Mouse (Mus musculus) lung, embryonic 16.5 days (tissue): ENCODE measurements around the gene Hip1. TPM values are rescaled to one million over a fixed set of nuclear protein-coding genes. Genes with fewer than 3 reads are reported as not detected.

ENCODE experiments used
- ATAC-seq: fragments of 200-750 bp; cut with Nextera tagmentation; 2 replicates; pipeline ENCODE4 v1.8.0; 2017; ENCODE audit warnings: low read depth, mild to moderate bottlenecking, moderate library complexity
- H3K27ac ChIP-seq: fragments of 300-500 bp; sonication (generic); 2 replicates; pipeline ENCODE4 v1.5.1; 2014; ENCODE audit warnings: mild to moderate bottlenecking, control low read depth, low read length
- H3K27me3 ChIP-seq: fragments of 300-500 bp; sonication (generic); 2 replicates; pipeline ENCODE4 v1.6.1; 2014; ENCODE audit warnings: low read depth, low read length, mixed read lengths; ENCODE audit not compliant: control insufficient read depth, insufficient read depth
- H3K36me3 ChIP-seq: fragments of 300-500 bp; sonication (generic); 2 replicates; pipeline ENCODE4 v1.6.1; 2014; ENCODE audit warnings: low read length; ENCODE audit not compliant: control insufficient read depth, insufficient read depth
- H3K4me1 ChIP-seq: fragments of 300-500 bp; sonication (generic); replicated peaks from 2 replicates; pipeline ENCODE4 v1.6.1; 2014; ENCODE audit warnings: low read length, mixed read lengths; ENCODE audit not compliant: control insufficient read depth, insufficient read depth
- H3K4me2 ChIP-seq: fragments of 300-500 bp; sonication (generic); 2 replicates; pipeline ENCODE4 v1.6.1; 2014; ENCODE audit warnings: low read depth, low read length, control low read depth
- H3K4me3 ChIP-seq: fragments of 300-500 bp; sonication (generic); 2 replicates; pipeline ENCODE4 v1.5.1; 2014; ENCODE audit warnings: mild to moderate bottlenecking, low read length, control low read depth
- H3K9ac ChIP-seq: fragments of 300-500 bp; sonication (generic); 2 replicates; pipeline ENCODE4 v1.6.1; 2014; ENCODE audit warnings: low read length, control low read depth
- H3K9me3 ChIP-seq: fragments of 300-500 bp; sonication (generic); 2 replicates; pipeline ENCODE4 v1.6.1; 2016; ENCODE audit warnings: low read length; ENCODE audit not compliant: control insufficient read depth
- WGBS: fragments of 180-500 bp; shearing (Covaris S2); extraction: QIAGEN DNeasy Blood & Tissue Kit; methylation state at CpG from one replicate; pipeline ENCODE4 v1.1.7; 2014; 5-methylcytosine and 5-hydroxymethylcytosine counted together
- polyA plus RNA-seq: library from polyadenylated mRNA; unstranded; fragments of >200 nt; fragmentation: Nextera tagmentation; extraction: Ambion mirVana; gene quantifications from 2 replicates; pipeline ENCODE4 v1.2.1, GENCODE M21; 2015

Hip1 gene
- 33.7 and 35.1 TPM in 2 replicates for polyA plus RNA-seq

DNA sequence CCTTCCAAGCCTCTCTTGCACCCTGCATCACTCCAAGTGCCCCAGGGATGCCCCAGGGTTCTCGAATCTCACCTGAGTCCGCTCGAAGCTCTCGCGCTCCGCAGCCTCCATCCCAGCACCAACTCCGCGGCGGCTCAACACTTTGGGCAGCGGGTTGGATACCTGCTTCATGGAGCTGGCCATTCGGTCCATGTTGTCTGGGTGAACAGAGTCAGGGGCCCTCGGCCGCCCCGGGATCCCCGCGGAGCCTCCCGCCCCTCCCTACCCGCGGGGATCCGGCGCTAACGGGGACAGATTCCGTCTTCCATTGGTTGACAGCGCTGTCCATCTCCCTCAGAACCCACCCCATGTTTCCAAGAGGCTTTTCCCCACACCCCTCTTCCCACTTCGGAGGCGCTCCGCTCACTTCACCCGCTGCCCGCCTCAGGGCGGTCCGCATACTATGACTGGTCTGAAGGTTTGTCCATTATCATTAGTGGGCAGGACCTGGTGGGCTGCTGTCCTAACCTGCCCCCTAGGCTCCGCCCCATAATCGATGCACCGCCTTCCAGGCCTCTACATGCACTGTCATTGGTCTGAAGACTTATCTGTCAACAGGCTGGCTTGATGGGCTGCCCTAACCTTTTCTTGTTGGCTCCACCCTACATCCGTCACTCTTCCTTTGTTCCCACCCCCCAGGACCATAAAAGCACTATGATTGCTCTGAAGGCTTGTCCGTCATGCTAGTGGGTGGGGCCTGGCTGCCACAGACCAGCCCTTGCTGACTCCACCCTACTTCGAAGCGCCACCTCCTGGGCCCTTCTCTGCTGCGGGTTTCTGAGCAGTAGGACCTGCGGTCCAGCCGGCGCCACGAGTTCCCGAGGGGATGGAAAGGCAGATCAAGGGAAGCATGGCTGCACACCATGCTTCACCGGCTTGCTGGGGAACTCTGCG is at the start of gene Hip1:
Hip1 (minus strand) TSS at position 256 of the 933 bp plus-strand sequence.
- whole genome bisulfite sequencing, result under 1% methylated on average over 46 of the region's 46 CpGs
- H3K27ac ChIP-seq, result peak within 1 kb of the TSS; percentile 46

DNA sequence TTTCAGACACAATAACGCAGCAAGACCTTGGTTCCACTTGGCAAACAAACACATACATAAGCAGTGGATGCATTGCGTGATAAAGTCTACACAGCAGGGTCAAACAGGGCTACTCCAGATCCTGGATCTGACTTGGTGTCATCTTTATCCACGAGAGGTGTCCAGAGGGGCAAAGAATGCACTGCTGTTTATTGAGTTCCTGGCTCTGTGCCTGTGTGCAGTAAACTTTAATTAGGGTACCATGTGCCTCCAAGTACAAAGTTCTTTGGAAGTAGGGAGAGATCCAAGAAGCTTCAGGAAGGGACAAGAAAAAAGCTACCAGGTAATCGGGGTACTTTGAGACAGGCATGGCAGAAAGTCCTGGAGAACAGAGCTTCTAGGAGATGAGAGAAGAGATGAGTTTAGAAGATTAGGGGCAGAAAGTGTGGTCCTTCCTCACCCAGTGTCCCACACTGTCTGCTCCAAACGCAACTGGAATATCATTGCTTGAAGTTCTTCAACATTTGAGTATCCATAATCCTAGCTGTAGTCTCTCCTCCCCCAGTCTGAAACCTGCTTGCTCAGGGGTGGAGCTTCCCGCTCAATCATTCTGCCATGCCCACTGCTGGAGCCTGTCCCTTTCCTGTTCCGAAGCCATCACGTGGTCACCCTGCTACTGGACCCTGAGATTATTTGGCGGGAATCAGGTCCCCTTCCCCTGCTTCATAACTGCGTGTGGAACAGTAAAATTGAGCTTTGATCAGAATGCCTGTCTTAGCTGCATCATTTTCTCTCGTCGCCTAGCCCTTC is 45.3 kb upstream of the Hip1 start:
- H3K4me3 ChIP-seq, result no peak overlapping the region
- 72% methylated on average over 11 of the region's 12 CpGs for WGBS
- no peaks in the 10 kb centered on the region for H3K27me3 ChIP-seq
- H3K9me3 ChIP-seq, result peaks cover 2% of the 10 kb centered on the region
- ATAC-seq, result no peak
- H3K4me2 ChIP-seq, result no peak overlapping the region
- no peak overlapping the region for H3K9ac ChIP-seq
- no peak overlapping the region for H3K27ac ChIP-seq
- no peaks in the 10 kb centered on the region for H3K36me3 ChIP-seq
- H3K4me1 ChIP-seq, result no peaks in the 10 kb centered on the region

More for the DNA sequence above, at the start of gene Hip1:
- Histone ChIP-seq H3K36me3 (no peaks in the 10 kb centered on the region), H3K4me2 (peak within 1 kb of the TSS; percentile 97), H3K27me3 (no peaks in the 10 kb centered on the region; the same call in 1 of the 2 replicates), H3K4me3 (peak within 1 kb of the TSS; percentile 93), H3K9me3 (no peaks in the 10 kb centered on the region), H3K9ac (peak within 1 kb of the TSS; percentile 75), H3K4me1 (peaks cover 13% of the 10 kb centered on the region)
- peak; percentile 98 for ATAC-seq

DNA sequence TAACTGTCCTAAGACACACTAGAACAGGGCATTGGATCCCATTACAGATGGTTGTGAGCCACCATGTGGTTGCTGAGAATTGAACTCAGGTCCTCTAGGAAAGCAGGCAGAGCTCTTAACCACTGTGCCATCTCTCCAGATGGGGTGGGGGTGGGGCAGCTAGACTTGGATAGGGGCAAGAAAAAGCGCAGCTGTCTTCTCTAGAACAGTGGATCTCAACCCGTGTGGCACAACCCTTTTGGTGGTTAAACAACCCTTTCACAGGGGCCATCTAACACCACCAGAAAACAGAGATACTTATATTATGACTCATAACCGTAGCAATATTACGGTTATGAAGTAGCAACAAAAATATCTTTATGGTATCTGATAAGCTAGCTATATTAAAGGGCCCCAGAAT is 42.8 kb upstream of the Hip1 start:
- Histone ChIP-seq H3K36me3 (no peaks in the 10 kb centered on the region), H3K9me3 (peaks cover 2% of the 10 kb centered on the region), H3K27me3 (no peaks in the 10 kb centered on the region), H3K9ac (no peak overlapping the region), H3K4me1 (no peaks in the 10 kb centered on the region), H3K4me2 (no peak overlapping the region), H3K4me3 (no peak overlapping the region), H3K27ac (no peak overlapping the region)
- 81% methylated on average over 4 of the region's 4 CpGs for WGBS
- ATAC-seq, result no peak

DNA sequence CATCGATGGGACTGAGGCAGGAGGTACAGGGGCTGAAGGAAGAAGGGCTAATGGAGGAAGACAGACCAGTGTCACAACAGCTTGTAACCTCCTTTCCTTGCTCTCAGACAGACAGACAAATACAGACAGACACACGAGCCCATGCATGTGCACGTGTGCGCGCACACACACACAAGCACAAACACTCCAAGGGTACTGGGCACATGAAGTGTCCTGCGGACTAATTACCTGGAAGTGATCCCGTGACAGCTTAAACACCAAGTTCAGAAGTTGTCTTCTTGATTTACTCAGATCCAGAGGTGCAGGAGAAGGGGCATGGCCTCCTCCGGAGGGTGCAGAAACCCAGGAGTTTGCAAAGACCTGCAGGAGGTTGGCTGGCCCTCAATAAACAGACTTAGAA is 40.8 kb upstream of the Hip1 start:
- H3K36me3 ChIP-seq, result no peaks in the 10 kb centered on the region
- no peak for ATAC-seq
- 78% methylated on average over 8 of the region's 8 CpGs for WGBS
- no peaks in the 10 kb centered on the region for H3K4me1 ChIP-seq
- H3K27me3 ChIP-seq, result no peaks in the 10 kb centered on the region
- no peak overlapping the region for H3K27ac ChIP-seq
- no peak overlapping the region for H3K4me3 ChIP-seq
- H3K9ac ChIP-seq, result no peak overlapping the region
- no peak overlapping the region for H3K4me2 ChIP-seq
- peaks cover 2% of the 10 kb centered on the region for H3K9me3 ChIP-seq

DNA sequence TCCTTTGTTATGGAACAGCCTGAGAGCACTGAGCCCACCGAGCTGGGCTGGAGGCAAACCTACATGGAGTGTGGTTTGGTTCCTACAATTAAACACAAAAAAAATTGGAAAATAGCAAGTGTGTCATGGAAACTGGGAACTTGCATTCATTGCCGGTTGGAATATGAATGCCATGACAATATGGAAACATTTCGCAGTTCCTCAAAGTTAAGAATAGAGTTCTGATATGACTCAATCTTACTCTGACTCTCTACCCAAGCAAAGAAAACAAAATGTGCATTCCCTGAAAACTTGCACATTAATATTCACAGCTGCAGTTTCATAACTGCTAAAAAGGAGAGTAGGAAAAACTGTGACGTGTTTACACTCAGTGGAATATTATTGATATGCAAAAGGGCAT is 37.4 kb upstream of the Hip1 start:
- Histone ChIP-seq H3K4me2 (no peak overlapping the region), H3K27ac (no peak overlapping the region), H3K4me3 (no peak overlapping the region), H3K4me1 (no peaks in the 10 kb centered on the region), H3K27me3 (no peaks in the 10 kb centered on the region), H3K9ac (no peak overlapping the region), H3K9me3 (no peaks in the 10 kb centered on the region), H3K36me3 (no peaks in the 10 kb centered on the region)
- ATAC-seq, result no peak
- 83% methylated on average over 4 of the region's 4 CpGs for WGBS

DNA sequence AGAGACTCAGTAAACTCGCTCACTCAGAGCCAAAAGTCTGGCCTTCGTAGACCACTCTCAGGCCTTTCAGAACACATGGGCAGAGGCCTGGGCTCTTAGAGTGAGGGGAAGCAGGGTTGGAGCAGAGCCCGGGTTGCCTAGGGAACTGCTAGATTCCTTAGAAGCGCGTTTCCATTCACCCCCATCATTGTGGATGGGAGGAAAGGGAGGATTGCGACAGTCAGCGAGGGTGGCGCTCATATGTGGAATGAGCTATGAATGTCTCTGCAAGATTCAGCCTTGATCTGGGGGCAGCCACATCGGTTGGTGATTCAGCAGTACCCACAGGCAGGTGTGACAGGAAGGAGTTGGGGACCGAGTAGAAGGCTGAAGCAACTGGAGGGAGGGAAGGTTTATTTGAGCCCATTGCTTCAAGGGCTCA is 34.4 kb upstream of the Hip1 start:
- H3K4me2 ChIP-seq, result no peak overlapping the region
- ATAC-seq, result no peak
- H3K27ac ChIP-seq, result no peak overlapping the region
- H3K9me3 ChIP-seq, result no peaks in the 10 kb centered on the region
- H3K4me3 ChIP-seq, result no peak overlapping the region
- H3K9ac ChIP-seq, result no peak overlapping the region
- 77% methylated on average over 10 of the region's 10 CpGs for WGBS
- H3K36me3 ChIP-seq, result no peaks in the 10 kb centered on the region
- no peaks in the 10 kb centered on the region for H3K27me3 ChIP-seq
- H3K4me1 ChIP-seq, result no peaks in the 10 kb centered on the region

DNA sequence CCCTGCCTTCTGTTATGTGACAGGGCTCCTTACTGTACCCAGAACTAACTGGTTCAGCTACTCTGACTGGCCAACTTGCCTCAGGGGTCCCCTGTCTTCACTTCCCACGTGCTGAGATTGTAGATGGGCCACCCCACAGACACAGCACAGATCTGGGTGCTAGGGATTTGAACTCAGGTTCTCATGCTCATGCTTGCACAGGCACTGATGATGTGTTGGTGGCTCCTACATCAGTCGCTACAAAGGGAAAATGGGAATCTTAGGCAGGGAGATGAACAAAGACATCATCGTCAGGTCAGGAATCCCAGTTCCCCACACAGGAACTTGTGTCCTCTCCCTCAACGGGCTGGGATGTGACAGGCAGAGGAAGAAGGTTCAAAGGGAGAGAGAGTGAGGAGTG is 31.1 kb upstream of the Hip1 start:
- Histone ChIP-seq H3K27ac (no peak overlapping the region), H3K27me3 (no peaks in the 10 kb centered on the region), H3K4me1 (no peaks in the 10 kb centered on the region), H3K9ac (no peak overlapping the region), H3K9me3 (no peaks in the 10 kb centered on the region), H3K36me3 (no peaks in the 10 kb centered on the region), H3K4me2 (no peak overlapping the region), H3K4me3 (no peak overlapping the region)
- WGBS, result 55% methylated on average over 4 of the region's 4 CpGs
- ATAC-seq, result no peak

DNA sequence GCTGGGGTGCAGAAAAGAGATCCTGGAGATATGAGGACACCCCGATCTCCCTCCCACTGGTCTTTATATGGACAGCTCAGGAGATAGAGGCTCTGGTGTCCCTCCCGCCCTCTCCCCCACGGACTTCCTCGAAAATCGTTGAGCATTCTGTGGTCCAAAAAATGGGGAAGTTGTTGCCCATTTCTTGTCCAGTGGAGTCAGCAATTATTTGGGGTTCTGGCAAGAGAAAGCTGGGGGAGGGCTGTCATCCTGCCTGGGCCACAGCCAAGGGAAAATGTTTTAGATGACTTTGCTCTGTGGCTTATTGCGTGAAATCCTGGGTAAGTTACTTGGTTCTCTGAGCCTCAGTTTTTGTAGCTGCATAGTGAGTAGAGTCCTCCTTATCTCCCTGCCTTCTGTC is 28.1 kb upstream of the Hip1 start, which contains the start of gene Ccl24:
Ccl24 (minus strand) TSS at position 44 of the 400 bp plus-strand sequence.
- Histone ChIP-seq H3K4me1 (no peaks in the 10 kb centered on the region), H3K36me3 (no peaks in the 10 kb centered on the region), H3K9me3 (no peaks in the 10 kb centered on the region), H3K4me2 (no peak within 1 kb of the TSS), H3K4me3 (no peak within 1 kb of the TSS), H3K27ac (no peak within 1 kb of the TSS), H3K27me3 (no peaks in the 10 kb centered on the region), H3K9ac (no peak within 1 kb of the TSS)
- 71% methylated on average over 6 of the region's 6 CpGs for WGBS
- no peak for ATAC-seq

DNA sequence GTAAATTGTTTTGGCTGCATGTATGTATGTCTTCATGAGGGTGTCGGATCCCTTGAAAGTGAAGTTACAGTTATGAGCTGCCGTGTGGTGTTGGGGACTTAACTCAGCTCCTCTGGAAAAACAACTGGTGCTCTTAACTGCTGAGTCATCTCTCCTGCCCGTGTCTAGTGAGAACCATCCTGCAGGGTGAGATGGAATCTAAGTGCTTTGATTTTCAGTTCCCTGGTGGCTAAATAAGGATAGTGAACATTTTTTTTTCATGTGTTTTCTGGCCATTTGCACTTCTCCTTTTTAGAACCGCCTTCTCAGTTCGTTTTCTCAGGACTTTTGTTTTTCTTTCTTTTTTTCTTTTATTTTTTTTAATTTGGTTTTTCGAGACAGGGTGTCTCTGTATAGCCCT is 23.8 kb upstream of the Hip1 start:
- Histone ChIP-seq H3K4me2 (no peak overlapping the region), H3K36me3 (no peaks in the 10 kb centered on the region), H3K9ac (no peak overlapping the region), H3K9me3 (no peaks in the 10 kb centered on the region), H3K27ac (no peak overlapping the region), H3K4me1 (no peaks in the 10 kb centered on the region), H3K27me3 (no peaks in the 10 kb centered on the region), H3K4me3 (no peak overlapping the region)
- ATAC-seq, result no peak
- WGBS, result 59% methylated on average over 6 of the region's 6 CpGs
